Mouse (Mus musculus) hindlimb bud, embryonic 11.5 days (tissue): ENCODE results near the gene Ccdc85c.

Experiments used
- DNase-seq: peaks from one replicate; pipeline ENCODE4 v3.0.0-alpha.2; 2012; ENCODE audit warnings: low read depth, low spot score; ENCODE audit errors: extremely low spot score

The Ccdc85c gene

DNA sequence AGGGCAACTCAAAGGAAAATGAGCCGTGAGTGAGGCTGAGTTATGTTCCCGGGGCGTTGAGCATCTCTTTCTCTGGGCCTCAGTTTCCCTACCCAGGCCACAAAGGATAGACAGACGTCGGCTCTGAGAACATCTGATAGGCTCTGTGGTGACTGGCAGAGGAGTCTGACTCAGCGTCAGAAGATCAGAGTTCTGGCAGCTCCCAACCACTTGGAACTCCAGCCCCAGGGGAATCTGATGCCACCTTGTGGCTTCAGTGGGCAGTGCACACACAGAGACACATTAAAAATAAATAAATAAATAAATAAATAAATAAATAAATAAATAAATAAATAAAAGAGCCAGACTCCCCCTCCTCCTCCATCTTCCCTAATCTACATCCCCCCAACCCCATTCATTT, 21.8 kb upstream of the Ccdc85c start:
- DNase-seq, result no peak

DNA sequence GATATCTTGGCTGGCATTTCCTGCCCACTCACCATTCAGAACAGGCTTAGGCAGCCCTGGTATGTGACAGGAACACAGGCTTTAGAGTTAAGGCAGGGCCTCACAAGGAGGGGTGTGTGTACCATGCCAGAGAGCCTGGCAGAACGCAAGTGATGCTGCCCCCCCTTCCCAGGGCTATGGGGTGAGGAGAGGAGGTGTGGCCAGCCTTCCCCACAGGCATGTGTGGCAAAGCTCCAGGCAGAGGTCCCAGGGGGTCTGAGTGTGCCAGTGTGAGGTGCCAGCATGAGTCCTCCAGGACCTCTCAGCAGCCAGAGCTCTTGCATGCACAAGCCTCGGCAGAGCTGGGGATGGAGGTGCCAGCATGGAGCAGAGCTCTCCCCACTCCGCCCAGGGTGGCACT, 19.4 kb upstream of the Ccdc85c start:
- DNase-seq, result no peak

- peak; percentile 60 for DNase-seq
Observed at GRCm38 (mm10) chr12:108292957-108293356, 17.7 kb upstream of the Ccdc85c start.

DNA sequence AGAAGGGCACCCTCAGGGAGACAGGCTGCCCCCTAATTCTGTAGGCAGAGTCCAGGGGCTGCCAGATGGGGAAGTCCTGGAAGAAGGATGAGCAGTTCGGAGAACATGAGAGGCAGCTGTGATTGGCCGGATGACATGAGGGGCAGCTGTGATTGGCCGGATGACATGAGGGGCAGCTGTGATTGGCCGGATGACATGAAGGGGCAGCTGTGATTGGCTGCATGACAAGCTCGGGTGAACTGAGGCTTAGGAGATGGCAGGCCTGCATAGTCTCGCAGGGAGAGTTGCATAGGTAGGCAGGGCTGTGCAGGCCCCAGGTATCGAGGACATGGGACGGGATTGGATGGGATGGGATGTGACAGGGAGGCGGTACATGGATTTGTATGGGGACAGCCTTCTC, 17.2 kb upstream of the Ccdc85c start:
- DNase-seq, result no peak

DNA sequence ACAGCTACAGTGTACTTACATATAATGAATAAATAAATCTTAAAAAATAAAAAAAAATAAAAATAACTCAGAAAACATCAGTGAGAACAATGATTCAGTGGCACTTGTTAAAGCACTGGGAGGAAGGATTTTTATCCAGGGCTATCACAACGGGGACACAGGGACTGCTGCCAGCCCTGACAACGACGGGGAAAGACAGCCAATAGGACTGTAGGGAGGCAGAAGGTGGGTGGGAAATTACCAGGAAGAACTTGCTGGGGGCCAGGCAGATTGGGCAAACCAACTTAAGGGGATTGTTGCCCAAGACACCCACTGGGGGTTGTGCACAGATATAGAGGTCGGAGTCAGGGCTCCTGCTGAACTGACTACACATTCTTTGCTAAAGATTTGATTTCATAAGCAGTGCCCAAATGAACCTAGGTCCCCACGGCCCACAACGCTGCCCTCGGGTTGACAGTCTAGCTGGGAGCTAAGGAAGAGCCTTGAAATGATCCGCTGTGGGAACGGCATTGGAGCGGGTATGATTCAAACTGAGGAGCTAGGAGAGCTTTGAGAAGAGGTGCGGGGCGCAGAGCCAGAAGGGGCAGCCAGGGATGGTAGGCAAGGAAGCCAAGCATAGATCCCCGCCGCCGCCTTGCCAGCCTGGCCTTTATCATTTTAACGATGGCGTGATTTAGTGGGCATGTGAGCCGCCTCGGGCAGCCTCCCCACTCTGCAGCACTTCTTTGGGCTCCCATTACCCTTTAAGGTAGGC, 13.1 kb upstream of the Ccdc85c start:
- no peak for DNase-seq

DNA sequence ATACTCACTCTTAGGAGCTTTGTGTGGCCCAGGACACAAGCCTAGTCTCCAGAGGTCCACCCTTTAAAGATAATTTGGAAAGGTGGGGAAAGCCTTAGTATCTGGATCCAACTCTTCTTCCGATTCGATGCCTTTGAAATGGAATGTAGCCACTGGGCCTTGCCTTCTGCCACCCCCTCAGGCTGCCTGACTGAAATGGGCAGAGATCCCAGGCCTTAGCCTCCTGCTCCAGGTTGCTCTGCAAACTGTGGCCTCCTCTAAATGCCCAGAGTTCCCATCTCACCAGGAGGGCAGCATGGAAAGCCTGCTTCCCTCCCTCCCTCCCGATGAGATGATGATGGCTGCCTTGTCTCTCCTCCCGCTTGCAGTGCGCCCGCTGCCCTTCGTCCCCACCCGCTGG, 11.8 kb upstream of the Ccdc85c start:
- DNase-seq, result no peak

DNA sequence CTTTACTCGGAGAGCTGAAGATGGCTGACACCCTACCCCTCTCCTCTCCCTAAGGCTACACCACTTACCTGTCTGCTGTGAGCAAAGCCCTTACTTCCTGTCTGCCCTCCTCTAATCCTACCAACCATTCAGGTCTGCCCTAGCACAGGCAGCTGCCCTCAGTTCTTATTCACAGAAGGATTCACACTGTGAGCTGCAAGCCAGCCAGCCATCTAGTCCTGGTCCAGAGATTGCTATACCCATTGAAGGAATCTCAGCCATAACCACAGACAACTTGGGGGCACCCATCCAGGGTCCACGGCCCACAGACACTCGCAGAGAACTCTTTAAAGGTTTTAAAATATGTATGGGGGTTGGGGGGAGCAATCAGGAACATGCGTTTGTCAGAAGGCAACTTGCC, 11.2 kb upstream of the Ccdc85c start:
- DNase-seq, result no peak

DNA sequence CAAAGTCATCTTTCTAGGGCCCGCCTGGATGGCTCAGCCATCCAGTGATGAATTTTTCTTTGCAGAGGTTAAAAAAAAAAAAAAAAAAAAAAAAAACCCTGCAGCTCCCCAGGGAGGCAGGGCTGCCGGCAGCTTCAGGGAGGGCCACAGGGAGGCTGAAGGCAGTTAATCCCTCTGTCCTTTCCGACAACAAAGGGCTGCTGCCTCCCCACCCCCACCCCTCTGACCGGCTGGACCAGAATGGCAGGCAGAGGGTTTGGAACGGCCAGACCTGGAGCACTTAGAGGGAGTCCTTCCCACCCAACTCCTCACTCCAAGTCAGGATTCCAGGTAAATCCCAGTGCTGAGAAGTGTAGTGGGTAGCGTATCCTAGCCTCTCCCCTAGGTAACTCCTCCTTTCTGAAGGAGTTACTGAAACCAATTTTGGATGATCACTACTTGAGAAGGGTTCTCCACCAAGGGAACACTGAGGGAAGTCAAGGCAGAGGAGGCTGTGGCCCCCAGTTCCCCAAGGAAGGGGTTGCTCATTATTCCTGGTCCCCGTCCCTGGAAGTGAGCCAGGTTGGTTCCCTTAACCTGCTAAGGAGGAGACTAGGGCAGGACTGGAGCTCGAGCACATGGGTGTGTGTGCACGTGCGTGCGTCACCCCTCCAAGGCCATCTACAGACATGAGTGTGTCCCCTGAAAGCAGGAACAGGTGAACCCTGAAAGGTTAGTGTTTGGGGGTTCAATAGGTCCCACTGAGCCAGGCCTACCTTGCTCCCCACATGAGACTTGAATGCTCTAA, 10.2 kb upstream of the Ccdc85c start:
- DNase-seq, result no peak

DNA sequence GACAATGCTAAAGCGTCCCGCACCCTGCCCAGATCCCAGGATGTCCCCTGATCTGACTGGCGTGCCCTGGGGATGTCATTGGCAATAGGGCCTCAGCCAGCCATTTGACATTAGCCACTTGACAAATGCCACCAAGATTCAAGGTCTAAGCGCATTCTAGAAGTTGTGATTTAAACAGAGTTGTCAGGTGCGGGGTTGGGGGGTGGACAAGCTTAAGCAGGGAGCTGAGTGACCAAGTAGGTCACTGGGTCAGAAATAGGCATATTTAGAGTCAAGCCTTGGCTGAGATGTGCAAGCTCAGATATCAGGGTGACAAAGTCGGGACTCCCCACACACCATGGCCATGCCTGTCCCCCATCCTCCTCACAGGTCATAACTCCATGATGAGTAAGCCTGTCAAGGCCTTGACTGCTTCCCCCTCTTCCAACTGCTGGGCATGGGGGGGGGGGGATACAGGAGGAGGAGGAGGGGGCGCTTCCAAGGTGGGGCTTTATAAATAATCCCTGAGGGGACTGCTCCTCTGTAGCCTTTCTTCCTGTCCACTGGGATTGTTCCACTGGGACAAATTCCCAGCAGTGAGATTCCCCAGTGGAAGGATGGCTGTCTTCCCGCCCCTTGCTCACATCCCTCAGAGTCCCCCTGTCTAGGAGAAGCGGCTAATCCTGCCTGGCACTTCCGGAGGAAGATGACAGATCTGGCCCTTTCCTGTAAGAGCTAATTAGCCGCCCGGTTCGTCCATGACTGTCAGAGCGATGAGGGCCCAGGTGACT, 9.4 kb upstream of the Ccdc85c start:
- DNase-seq, result no peak

GRCm38 (mm10) chr12:108278221-108278918, 3.1 kb upstream of the Ccdc85c start:
- no peak for DNase-seq

GRCm38 (mm10) chr12:108277341-108277841, 2.2 kb upstream of the Ccdc85c start:
- DNase-seq, result no peak

DNA sequence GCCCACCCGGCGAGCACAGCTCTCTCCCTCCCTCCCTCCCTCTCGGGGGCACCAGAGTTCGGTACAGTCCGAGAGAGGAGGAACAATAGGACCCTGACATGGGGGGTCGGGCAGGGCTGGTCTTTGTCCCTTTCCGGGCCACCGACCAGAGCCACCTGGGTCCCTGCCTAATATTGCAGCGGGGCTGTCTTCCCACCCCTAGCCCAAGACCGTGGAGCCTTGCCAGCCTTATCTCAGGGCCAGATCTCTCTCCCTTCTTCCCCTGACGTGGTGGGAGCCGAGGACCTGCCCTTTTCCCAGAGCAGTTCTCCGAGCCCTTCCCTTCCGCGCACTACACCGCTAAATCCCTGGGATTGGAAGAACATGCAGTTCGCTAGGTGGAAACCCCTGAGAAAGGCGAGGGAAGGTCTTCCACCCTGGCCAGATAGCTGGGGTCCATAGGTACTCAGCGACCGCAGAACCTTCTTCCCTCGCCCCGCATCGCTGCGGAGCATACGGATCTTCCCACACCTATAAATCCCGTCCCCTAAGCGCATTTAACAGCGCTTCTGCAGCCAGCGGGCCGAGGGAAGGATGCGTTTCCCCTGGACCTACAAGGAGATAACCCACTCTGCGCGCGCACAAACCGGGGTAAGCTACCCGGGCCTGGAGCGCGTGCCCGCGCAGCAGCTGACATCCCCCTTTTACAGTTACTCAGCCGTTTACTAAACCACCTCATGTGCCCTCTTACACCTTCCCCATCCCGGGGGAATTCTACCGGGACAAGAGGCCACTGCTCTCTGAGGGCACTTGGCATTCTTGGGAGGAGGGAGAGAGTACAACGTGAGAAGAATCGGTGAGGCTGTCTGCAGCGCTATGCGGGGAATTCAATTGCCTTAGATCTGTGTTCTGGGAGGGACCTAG, 946 bp upstream of the Ccdc85c start:
- no peak for DNase-seq

DNA sequence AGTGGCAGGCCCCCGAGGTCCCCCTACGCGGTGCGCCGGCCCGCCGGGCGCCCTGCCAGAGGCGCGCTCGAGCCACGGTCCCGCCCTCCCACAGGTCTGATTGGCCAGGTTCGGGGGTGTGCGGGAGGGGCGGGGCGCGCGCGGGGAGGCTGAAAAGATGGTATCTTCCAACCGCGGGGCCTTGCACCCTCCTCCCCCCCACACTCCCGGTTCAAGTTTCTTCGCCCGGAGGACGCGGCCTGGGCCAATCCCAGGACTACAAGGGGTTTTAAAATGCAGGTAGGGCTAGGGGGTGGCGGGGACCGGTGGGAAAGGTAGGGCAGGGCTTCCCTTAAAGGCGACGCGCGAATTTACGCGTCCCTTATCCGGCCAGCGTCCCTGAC, 274 bp upstream of the Ccdc85c start:
- DNase-seq, result peak; percentile 70

- DNase-seq, result no peak
Observed at GRCm38 (mm10) chr12:108274313-108274595, 971 bp downstream of the Ccdc85c start.

DNA sequence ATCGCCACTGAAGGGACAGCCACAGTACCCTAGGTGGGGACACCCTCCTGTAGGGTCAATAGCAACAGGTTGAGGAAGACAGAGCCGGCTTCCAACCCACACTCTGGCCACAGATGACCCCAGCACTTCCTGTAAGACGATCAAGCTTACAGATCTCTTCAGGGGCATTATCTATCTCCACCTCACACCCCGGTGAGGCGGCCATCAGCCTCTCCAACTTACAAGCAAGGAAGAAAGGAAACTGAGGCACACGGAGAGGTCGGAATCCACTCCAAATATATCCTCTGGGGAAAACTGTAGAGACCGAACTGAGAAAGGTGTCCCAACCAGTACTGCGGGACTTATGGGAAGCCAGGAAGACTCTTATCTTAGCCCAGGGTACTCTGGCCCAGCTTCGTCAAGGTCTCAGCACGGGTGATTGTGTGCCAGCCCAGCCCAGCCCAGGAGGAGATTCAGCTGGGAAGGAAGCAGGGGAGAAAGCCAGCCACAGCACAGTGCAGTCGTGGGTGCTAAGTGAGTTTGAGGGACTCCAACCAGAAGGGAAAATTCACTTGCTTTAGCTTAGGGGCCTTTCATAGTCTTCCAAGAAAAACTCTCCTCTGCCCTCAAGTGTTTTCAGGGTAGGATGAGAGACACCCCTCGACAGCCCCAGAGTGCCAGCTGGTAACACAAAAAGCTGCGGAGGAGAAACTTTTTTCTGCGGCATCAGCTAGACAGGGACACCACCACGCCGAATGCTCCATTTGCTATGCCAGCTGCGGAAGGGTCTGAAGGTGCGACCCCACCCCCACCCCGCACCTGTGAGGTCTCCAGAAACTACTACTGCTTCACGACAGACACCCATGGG, 1.5 kb downstream of the Ccdc85c start:
- no peak for DNase-seq

DNA sequence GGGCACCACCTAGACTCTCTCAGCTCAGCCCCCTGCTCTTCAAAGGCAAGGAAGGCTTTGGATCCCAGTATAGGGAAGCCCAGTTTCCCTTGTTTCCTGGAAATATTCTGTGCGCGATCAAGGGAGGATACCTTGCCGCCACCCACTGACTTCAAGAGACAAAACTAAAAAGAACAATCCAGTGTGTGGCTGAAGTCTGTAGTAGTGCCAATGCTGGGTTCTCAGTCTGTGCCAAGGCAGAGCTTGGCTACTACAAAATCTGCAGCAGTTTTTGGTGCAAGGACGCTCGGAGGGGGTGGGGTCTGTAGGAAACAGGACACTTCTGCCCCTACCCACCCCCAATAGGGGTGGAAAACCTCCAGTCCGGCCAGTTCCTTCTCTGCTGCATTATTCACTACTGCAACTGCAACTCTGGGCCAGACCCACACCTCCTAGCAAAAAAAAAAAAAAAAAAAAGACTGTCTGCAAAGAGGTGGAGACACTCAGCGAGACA, 3.0 kb downstream of the Ccdc85c start:
- DNase-seq, result no peak

- DNase-seq, result no peak
Observed at GRCm38 (mm10) chr12:108271351-108272142, 3.7 kb downstream of the Ccdc85c start.

DNA sequence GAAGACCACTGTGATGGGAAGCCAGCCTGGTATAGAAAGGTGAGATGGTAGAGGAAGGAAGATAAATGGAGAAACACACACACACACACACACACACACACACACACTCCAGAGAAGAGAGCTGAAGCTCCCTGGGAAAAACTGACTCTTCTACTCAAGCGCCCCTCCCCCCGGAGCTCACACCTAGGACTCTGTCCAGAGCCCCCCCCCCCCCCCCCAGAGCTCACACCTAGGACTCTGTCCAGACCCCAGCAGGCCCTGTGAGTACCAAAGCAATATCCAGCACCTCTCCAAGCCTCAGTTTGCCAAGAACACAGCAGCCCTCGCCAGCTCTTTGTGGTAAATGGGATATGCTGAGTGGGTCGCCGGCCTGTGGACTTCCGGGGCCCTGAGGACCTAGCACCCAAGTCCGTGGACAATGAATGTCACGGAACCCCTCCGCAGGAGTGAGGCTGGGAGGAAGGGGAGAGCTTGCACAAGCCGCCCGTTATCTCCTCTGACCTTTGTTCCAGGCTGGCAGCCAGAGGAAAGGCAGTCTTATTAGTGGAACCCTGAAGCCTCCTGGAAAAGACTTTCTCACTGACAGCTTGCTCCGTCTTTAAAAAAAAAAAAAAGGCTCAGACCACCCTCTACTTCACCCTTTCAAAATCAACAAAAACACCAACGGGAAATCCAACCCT, 4.8 kb downstream of the Ccdc85c start:
- DNase-seq, result no peak
